26 mouse cellular contexts compared by ENCODE assay signal in genomic region chr12:83492808-83493207, GRCm38 (mm10). TPM values are rescaled to one million over a fixed set of nuclear protein-coding genes. Genes with fewer than 3 reads are reported as not detected.
DNase-seq lines count a peak whose midpoint lies in the region; ATAC-seq and TF ChIP-seq lines count a peak whose summit lies in the region.
"Had no signal": no experiment of that assay in that cellular context is flagged by ENCODE, and none has a peak within 500 bp of the region (broad histone marks: within the 10 kb centered on the region; RNA-seq: fewer than 3 reads in every experiment).

No protein-coding gene starts in this region.

- H3K4me3 ChIP-seq in testis, adult 2 months (ENCODE audit: control insufficient read depth, low read depth, low read length) = no peak overlapping the region
- no peak overlapping the region for H3K4me3 ChIP-seq in hindbrain, postnatal 0 days (ENCODE audit: low read length)
- H3K4me3 ChIP-seq: embryonic facial prominence, embryonic 12.5 days; embryonic facial prominence, embryonic 15.5 days; heart, adult 2 months; heart, embryonic 10.5 days; heart, embryonic 13.5 days; hindbrain, embryonic 15.5 days; intestine, embryonic 15.5 days had no signal

- TF ChIP-seq POLR2A in testis, adult 2 months (IDR thresholded peaks at IDR 0.05; ENCODE audit: control insufficient read depth, low read depth, low read length) = no peak

- peak; percentile 77; the same call in 1 of the 2 replicates for ATAC-seq in frontal cortex, adult (ENCODE audit: low TSS enrichment)
- ATAC-seq in hindbrain, postnatal 0 days = no peak
- ATAC-seq: activated CD4-positive, CD25-positive, alpha-beta regulatory T cell, adult 4 months; forebrain, embryonic 14.5 days; forebrain, postnatal 0 days; intestine, embryonic 15.5 days had no signal

- peak overlapping the region; percentile 51 for H3K27ac ChIP-seq in testis, adult 2 months (ENCODE audit: control insufficient read depth, insufficient read depth, low read depth, low read length)
- H3K27ac ChIP-seq in hindbrain, postnatal 0 days = no peak overlapping the region
- H3K27ac ChIP-seq: embryonic facial prominence, embryonic 12.5 days; embryonic facial prominence, embryonic 15.5 days; heart, adult 2 months; heart, embryonic 10.5 days; heart, embryonic 13.5 days; hindbrain, embryonic 15.5 days; intestine, embryonic 15.5 days had no signal

- H3K27me3 ChIP-seq in testis, adult 2 months (ENCODE audit: control insufficient read depth, insufficient read depth, low read length) = peaks cover 8% of the 10 kb centered on the region
- no peaks in the 10 kb centered on the region for H3K27me3 ChIP-seq in hindbrain, postnatal 0 days (ENCODE audit: insufficient read depth, low read length)
- H3K27me3 ChIP-seq: heart, embryonic 13.5 days; hindbrain, embryonic 15.5 days; intestine, embryonic 15.5 days had no signal

- WGBS in hindbrain, postnatal 0 days = 86% methylated on average over 3 of the region's 3 CpGs

- H3K9me3 ChIP-seq in hindbrain, postnatal 0 days (ENCODE audit: low read length) = peaks cover 3% of the 10 kb centered on the region; the same call in 1 of the 2 replicates
- H3K9me3 ChIP-seq: hindbrain, embryonic 15.5 days; intestine, embryonic 15.5 days had no signal

- no peaks in the 10 kb centered on the region for H3K36me3 ChIP-seq in testis, adult 2 months (ENCODE audit: control insufficient read depth, insufficient read depth, low read length)
- H3K36me3 ChIP-seq in hindbrain, postnatal 0 days (ENCODE audit: insufficient read depth, low read length) = no peaks in the 10 kb centered on the region
- H3K36me3 ChIP-seq: embryonic facial prominence, embryonic 12.5 days; embryonic facial prominence, embryonic 15.5 days; heart, embryonic 10.5 days; heart, embryonic 13.5 days; hindbrain, embryonic 15.5 days; intestine, embryonic 15.5 days had no signal

- no peak for TF ChIP-seq CTCF in testis, adult 2 months (IDR thresholded peaks at IDR 0.05; ENCODE audit: control insufficient read depth, insufficient read depth, insufficient replicate concordance, low read depth, low read length)
- TF ChIP-seq CTCF in hindbrain, postnatal 0 days (IDR thresholded peaks at IDR 0.05; ENCODE audit: low read depth) = no peak

- no peak for DNase-seq in frontal cortex, postnatal 14 days (ENCODE audit: low spot score in 2 of 2)
- DNase-seq in gastrocnemius, postnatal 25 days = peak; percentile 13
- DNase-seq in gastrocnemius, adult 8-10 months (ENCODE audit: low spot score in 2 of 2) = no peak
- no peak for DNase-seq in testis, postnatal 10 days (ENCODE audit: low spot score)
- DNase-seq in hindbrain, postnatal 0 days (ENCODE audit: low spot score) = no peak
- DNase-seq: adrenal gland, postnatal 10 days; adrenal gland, postnatal 36 days; cerebellum, adult 11 months; cerebellum, adult 2 months; cerebellum, adult 9-11 months; cerebellum, postnatal 25 days; forebrain, postnatal 0 days; gastrocnemius, postnatal 10 days; heart, adult 2 months; heart, postnatal 14 days; heart, postnatal 4 days had no signal

- H3K4me2 ChIP-seq in hindbrain, postnatal 0 days (ENCODE audit: low read depth, low read length) = no peak overlapping the region
- H3K4me2 ChIP-seq: embryonic facial prominence, embryonic 12.5 days; embryonic facial prominence, embryonic 15.5 days; heart, embryonic 13.5 days; hindbrain, embryonic 15.5 days; intestine, embryonic 15.5 days had no signal

- H3K4me1 ChIP-seq in testis, adult 2 months (ENCODE audit: control insufficient read depth, insufficient read depth, low read length) = peaks cover 11% of the 10 kb centered on the region
- H3K4me1 ChIP-seq in hindbrain, postnatal 0 days (ENCODE audit: insufficient read depth, low read length) = no peaks in the 10 kb centered on the region

- H3K9ac ChIP-seq in hindbrain, postnatal 0 days (replicated peaks; ENCODE audit: low read length) = no peak overlapping the region
- H3K9ac ChIP-seq: embryonic facial prominence, embryonic 12.5 days; embryonic facial prominence, embryonic 15.5 days; forebrain, postnatal 0 days; heart, embryonic 13.5 days; hindbrain, embryonic 15.5 days; intestine, embryonic 15.5 days had no signal

RNA-seq across cellular contexts. Expression of gene Dpf3, which starts 5.3 kb away (rescaled TPM):
- total RNA-seq in gastrocnemius, postnatal 25 days (2021) = 10 to 100 TPM; 17.9 to 22.5 TPM
- 10 to 100 TPM; 16.1 to 21.9 (median 20.1) TPM for total RNA-seq in gastrocnemius, adult 8-10 months (2022)
- 23.1 and 26.0 TPM in 2 replicates for polyA plus RNA-seq in testis, adult 2 months (2012; rRNA removed)
- 35.8 and 38.9 TPM in 2 replicates for total RNA-seq in hindbrain, postnatal 0 days (2014; rRNA removed)
- polyA plus RNA-seq in hindbrain, postnatal 0 days (2015; fragmentation: Nextera tagmentation; extraction: Ambion mirVana) = 16.0 and 19.8 TPM in 2 replicates

RNA-seq across cellular contexts. Expression of gene Dcaf4, which starts 27.5 kb away (rescaled TPM):
- total RNA-seq in gastrocnemius, postnatal 25 days (2021) = 10 to 100 TPM; 16.5 to 22.3 TPM
- total RNA-seq in gastrocnemius, adult 8-10 months (2022) = 10 to 100 TPM; 18.7 to 30.4 (median 20.5) TPM
- 15.1 and 16.9 TPM in 2 replicates for polyA plus RNA-seq in testis, adult 2 months (2012; rRNA removed)
- total RNA-seq in hindbrain, postnatal 0 days (2014; rRNA removed) = 45.0 and 55.6 TPM in 2 replicates
- polyA plus RNA-seq in hindbrain, postnatal 0 days (2015; fragmentation: Nextera tagmentation; extraction: Ambion mirVana) = 34.5 and 36.9 TPM in 2 replicates
